Mouse (Mus musculus) cerebellum, adult 9-11 months (tissue): ENCODE measurements around the gene Hist1h2an.
A peak's percentile ranks its signal among the peaks of the same experiment; 100 is the strongest.
"Not testable (repeated sequence)": the region's sequence is repeated elsewhere in the genome, so short reads cannot be mapped to it uniquely, and the experiment has no call there.

Experiments
- DNase-seq: peaks from one replicate; pipeline ENCODE4 v3.0.0; 2022

Gene Hist1h2an

DNA sequence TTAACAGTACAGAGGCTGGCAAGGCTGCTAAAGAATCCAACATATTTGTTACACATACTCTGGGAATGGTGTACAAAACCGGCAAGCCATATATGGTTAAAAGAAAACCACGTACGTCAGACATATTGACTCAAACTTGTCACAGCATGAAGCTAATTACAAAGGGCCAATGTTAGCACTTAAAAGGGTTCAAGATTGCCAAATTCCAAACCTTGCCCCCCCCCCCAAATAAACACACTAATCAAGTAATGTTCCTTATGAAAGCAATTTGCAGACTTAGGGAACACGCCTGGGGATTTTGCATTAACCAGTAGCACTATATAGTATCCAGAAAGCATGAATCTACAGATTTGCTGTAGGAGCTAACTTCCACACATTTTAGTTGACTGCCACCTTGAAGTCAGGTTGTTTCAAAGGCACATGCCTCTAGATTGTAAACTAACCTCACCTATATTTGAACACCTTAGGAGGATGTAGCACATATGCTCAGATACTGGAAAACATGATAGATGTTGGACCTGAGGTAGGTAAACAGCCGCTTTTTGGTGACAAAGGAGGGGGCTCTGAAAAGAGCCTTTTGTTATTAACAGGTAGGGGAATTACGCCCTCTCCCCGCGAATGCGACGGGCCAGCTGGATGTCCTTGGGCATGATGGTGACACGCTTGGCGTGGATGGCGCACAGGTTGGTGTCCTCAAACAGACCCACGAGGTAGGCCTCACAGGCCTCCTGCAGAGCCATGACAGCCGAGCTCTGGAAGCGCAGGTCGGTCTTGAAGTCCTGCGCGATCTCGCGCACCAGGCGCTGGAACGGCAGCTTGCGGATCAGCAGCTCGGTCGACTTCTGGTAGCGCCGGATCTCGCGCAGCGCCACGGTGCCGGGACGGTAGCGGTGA, 4.4 kb downstream of the Hist1h2an start:
- peak; percentile 57 for DNase-seq

DNA sequence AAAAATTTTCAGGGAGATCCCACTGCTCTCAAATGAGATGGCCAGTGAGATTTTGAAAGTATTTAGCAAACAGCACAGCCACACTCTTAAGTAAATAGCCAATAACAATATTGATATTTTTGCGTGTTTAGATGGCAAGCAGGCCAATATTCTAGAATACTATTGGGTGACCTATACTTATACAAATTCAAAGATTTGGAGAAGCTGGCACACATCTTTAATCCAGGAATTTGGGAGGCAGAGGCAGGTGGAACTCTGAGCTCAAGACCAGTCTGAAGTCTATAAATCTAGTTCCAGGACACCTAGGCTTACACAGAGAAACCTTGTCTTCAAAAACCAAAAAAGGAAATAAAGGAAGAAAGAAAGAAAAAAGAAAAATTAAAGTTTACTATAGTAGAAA, 5.4 kb downstream of the Hist1h2an start:
- no peak for DNase-seq

DNA sequence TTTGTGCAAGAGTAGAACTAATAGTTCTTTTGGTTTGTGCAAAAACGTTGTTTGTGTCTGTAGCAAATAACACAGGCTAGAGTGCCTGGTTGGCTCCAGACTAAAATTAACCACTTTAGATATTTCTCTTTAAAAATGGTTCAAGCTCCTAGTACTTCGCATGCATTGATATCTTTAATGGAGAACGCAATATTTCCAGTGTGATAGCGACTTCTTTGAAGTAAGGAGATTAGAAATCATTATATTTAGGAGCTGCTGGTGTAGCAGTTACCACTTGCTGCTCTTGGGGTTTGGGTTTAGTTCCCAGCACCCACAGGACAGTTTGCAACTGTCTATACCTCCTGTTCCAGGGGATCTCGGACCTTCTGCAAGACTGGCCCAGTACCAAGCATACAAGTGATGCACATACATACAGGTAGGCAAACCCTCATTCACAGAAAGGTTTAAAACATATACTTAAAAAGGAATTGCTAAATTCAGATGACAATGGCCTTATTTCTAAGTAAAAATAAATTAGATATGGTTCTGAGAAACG, 5.9 kb downstream of the Hist1h2an start:
- no peak for DNase-seq

- peak; percentile 79 for DNase-seq
These were observed 7.0 kb downstream of the Hist1h2an start, which contains the start of gene Hist1h1b for GRCm38 (mm10) chr13:21779767-21780731. Gene Hist1h1b (minus strand): TSS chr13:21780625.

GRCm38 (mm10) chr13:21778814-21779766, 7.9 kb downstream of the Hist1h2an start:
- peak; percentile 77 for DNase-seq

DNA sequence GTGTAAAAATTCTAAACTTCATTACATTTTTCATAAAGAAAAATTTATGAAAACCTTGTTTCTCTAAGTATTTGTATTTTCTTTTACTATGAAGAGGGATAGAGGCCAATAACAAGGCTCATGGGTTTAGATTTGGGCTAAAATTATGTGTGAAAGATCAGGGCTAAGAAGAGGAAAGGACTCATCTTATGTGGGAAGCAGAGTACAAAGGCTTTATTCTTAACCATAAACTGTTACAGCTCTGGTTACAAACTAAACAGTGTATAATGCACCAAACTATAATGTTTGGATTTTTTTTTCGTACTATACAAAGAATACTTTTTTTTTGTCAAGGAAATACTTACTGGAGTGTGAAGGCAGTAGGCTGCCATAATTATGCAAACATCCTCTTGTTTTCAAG, 31.3 kb downstream of the Hist1h2an start:
- DNase-seq = no peak

- not testable (repeated sequence) for DNase-seq
These were observed 32.6 kb downstream of the Hist1h2an start for GRCm38 (mm10) chr13:21754294-21755001.

- DNase-seq = peak; percentile 86
These were observed 33.3 kb downstream of the Hist1h2an start, which contains the start of the genes Hist1h2ak and Hist1h2bn for GRCm38 (mm10) chr13:21753524-21754285. Gene Hist1h2ak (minus strand): TSS chr13:21753827. Gene Hist1h2bn (plus strand): TSS chr13:21754123.

DNA sequence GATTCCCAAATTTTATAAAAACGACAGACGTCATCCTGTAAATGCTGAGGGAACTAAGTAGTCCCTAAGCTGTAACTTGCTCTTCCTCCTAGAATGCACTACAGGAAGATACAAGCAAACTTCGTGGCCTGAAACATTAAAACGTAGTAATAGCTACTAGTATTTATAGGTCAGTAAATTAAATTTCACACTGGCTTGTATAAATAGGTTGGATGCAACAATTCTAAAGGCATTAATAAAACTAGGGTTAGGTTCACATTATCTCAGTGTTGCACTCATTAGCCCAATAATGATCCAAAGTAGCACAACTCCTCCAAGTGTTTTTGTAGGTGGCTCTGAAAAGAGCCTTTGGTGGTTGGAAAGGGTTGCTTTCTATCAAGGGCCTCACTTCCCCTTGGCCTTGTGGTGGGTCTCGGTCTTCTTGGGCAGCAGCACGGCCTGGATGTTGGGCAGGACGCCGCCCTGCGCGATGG, 33.9 kb downstream of the Hist1h2an start:
- no peak for DNase-seq

DNA sequence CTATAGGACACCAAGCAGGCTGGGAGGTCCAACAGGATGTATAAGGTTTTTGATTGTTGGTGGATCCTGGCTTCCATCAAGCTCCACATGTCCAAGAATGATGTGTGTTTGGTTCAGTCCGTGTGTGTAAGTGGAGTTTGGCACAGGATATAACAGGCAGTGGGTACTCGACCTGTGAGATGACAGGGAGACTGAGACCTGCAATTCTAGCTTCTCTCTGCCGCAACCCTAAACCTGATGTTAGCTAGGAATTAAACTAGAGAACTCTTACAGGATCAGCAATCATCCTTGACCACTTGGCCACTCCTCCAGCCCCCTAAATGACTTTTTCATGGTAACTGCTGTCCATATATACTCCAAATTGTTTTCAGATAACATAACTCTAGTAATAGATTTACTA, 34.7 kb downstream of the Hist1h2an start:
- no peak for DNase-seq

DNA sequence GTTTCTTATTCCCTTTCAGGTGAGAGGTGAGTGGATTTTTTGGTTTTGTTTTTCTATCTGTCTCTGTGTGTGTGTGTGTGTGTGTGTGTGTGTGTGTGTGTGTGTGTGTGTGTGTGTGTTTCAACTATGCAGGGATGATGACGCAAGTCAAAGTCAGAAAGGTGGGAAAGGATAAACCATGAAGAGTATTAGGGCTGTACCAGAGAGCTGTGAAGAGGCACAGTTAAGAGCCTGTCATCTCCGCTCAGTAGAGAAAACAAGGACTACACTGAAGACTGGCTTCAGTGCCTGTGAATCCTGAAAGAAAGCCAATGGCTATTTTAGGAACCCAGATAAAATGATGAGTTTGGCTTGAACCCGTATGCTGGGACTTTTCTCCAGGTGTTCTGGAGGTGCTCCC, 35.2 kb downstream of the Hist1h2an start:
- DNase-seq = no peak

DNA sequence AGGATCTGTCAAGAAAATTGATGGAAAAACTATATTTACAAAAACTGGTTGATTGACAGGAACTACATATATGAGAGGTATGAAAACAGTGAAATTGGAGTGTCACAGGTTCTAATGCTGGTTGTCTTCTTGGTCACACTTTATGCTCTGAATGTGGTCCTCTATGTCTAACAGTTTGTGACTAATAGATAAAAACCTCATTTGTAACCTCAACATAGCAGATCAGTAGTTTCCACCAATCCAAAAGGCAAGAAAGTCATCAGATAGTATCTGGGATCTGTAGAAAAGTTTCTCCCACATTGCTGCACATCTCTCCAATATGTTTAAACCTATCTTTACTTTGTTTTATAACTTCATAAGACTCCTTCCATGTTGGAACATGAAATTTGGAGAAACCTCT, 35.6 kb downstream of the Hist1h2an start:
- no peak for DNase-seq

DNA sequence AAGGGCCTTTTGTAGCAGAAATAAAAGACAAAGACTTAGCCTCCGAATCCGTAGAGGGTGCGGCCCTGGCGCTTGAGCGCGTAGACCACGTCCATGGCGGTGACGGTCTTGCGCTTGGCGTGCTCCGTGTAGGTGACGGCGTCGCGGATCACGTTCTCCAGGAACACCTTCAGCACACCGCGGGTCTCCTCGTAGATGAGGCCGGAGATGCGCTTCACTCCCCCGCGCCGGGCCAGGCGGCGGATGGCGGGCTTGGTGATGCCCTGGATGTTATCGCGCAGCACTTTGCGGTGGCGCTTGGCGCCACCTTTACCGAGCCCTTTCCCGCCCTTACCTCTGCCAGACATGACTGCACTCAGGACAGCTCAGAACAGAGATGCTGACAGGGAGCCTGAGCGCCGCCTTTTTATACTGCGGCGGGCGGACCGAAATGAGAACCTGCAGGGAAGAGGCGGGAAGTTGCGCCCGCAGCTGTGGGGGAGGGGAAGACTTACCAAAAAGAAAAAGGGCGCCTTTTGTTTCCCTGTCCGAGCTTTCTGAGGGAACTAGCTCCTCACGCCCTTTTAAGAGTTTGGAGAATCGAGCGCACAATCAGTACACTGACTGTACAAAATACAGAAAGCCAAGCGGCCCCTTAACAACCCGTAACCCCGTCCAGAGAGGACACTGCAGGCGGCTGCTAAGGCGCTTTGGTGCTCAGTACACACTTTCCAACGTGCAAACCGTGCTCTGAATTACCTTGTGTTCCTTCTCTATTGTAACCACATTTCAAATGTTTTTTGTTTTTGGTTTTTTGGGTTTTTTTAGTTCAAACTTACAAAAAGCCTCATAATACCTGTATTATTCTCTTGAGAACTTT, 36.6 kb downstream of the Hist1h2an start, which contains the start of gene Hist1h4k:
TSS of gene Hist1h4k (minus strand) at position 347 of the 859 bp plus-strand sequence.
- DNase-seq = peak; percentile 96

DNA sequence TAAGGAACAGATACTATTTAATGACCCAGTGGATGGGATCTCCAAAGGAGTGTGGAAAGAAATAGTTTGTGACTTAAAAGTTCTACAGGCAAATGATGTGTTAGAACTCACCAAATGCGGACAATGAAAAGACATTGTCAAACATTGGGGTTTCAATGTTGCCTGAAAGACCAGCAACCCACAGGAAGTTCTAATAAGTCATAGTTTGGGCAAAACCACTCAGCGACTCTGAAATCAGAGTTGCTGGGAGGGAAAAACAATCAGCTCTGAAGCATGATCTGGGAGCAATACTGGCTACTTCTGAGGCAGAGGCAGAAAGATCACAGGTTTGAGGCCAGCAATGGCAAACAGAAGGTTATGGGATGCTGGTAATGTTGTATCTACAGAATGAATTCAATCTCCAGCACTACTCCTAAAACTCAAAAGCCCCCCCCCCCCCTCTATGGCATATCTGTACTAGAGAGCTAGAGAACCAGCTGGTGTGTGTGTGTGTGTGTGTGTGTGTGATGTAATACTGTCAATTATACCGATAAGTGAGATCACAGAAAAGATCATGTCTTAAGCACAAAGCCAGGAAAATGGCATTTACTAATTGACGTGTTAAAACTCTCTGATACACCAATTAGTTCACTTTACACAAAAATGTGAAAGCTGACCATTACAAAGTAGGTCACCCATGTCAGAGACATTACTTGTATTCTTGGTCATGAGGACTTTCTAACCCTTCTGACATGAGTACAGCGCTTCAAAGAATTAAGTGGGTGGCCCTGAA, 37.4 kb downstream of the Hist1h2an start:
- no peak for DNase-seq

GRCm38 (mm10) chr13:21745006-21745405, 42.0 kb downstream of the Hist1h2an start:
- no peak for DNase-seq
